23 mouse cellular contexts compared by ENCODE assay signal in the genomic region with DNA sequence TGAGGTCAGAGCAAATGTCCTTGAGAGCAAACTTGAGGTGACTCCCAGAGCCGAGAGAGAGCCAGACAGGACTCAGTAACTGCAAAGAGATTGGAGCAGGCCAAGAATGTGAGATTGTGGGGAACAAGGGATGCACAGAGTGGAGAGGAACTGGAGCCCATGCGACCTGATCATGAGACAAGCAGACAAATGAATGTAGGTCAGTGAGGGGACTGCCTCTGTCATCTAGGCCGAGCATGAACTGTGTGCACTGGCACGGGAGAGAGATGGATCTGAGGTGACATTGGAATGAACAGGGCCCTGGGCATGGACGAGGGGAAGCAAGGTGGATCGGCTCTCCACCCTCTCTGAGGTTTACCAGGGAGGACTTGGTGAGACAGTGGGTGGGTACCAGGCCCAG.
DNase-seq lines count a peak whose midpoint lies in the region; ATAC-seq lines count a peak whose summit lies in the region.
"Had no signal": no experiment of that assay in that cellular context is flagged by ENCODE, and none has a peak within 500 bp of the region (broad histone marks: within the 10 kb centered on the region; RNA-seq: fewer than 3 reads in every experiment).

No protein-coding gene starts in this region.

- DNase-seq in adrenal gland, adult 2 months: peak; percentile 19
- no peak for DNase-seq in adrenal gland, adult 8-10 months
- DNase-seq in retina, postnatal 1 day: peak; percentile 85
- DNase-seq: adrenal gland, postnatal 36 days; B cell, adult 2 months; cerebellum, adult 11-12 months; cerebellum, adult 2 months; cerebellum, adult 9-10 months; cerebellum, postnatal 10 days; cerebellum, postnatal 25 days; forebrain, postnatal 0 days had no signal

- no peaks in the 10 kb centered on the region for H3K4me1 ChIP-seq in heart, embryonic 12.5 days (replicated peaks)
- H3K4me1 ChIP-seq in heart, embryonic 11.5 days (ENCODE audit: control insufficient read depth, insufficient read depth, low read length): no peaks in the 10 kb centered on the region
- H3K4me1 ChIP-seq in megakaryocyte, embryonic 14.5 days: peaks cover 4% of the 10 kb centered on the region; the same call in 1 of the 2 replicates
- no peaks in the 10 kb centered on the region for H3K4me1 ChIP-seq in intestine, embryonic 16.5 days (ENCODE audit: control insufficient read depth, insufficient read depth, low read length)
- H3K4me1 ChIP-seq: embryonic facial prominence, embryonic 10.5 days; embryonic facial prominence, embryonic 12.5 days had no signal

- H3K27ac ChIP-seq in heart, embryonic 12.5 days (ENCODE audit: poor library complexity, severe bottlenecking): no peak overlapping the region
- H3K27ac ChIP-seq in heart, embryonic 11.5 days (ENCODE audit: low read depth, low read length): no peak overlapping the region
- no peak overlapping the region for H3K27ac ChIP-seq in intestine, embryonic 16.5 days (ENCODE audit: low read length)
- H3K27ac ChIP-seq: embryonic facial prominence, embryonic 10.5 days; embryonic facial prominence, embryonic 12.5 days; forebrain, embryonic 13.5 days; forebrain, embryonic 15.5 days had no signal

- no peak overlapping the region for H3K4me3 ChIP-seq in heart, embryonic 12.5 days
- H3K4me3 ChIP-seq in heart, embryonic 11.5 days (ENCODE audit: low read depth, low read length): no peak overlapping the region
- H3K4me3 ChIP-seq in megakaryocyte, embryonic 14.5 days (replicated peaks): peak overlapping the region; percentile 26
- H3K4me3 ChIP-seq in intestine, embryonic 16.5 days (ENCODE audit: low read length): no peak overlapping the region
- H3K4me3 ChIP-seq: embryonic facial prominence, embryonic 10.5 days; embryonic facial prominence, embryonic 12.5 days; forebrain, embryonic 13.5 days; forebrain, embryonic 15.5 days had no signal

- WGBS in heart, embryonic 12.5 days: 63% methylated on average over 6 of the region's 6 CpGs
- WGBS in heart, embryonic 11.5 days (ENCODE audit: insufficient replicate concordance): 73% methylated on average over 6 of the region's 6 CpGs
- whole genome bisulfite sequencing in intestine, embryonic 16.5 days: 75% methylated on average over 6 of the region's 6 CpGs

- no peaks in the 10 kb centered on the region for H3K36me3 ChIP-seq in heart, embryonic 12.5 days
- no peaks in the 10 kb centered on the region for H3K36me3 ChIP-seq in heart, embryonic 11.5 days (ENCODE audit: control insufficient read depth, insufficient read depth, low read length)
- H3K36me3 ChIP-seq in megakaryocyte, embryonic 14.5 days (replicated peaks; ENCODE audit: low read length): no peaks in the 10 kb centered on the region
- no peaks in the 10 kb centered on the region for H3K36me3 ChIP-seq in intestine, embryonic 16.5 days (ENCODE audit: control insufficient read depth, insufficient read depth, low read length)
- H3K36me3 ChIP-seq: embryonic facial prominence, embryonic 10.5 days; embryonic facial prominence, embryonic 12.5 days; forebrain, embryonic 15.5 days; G1E had no signal

- 0 out of 2 replicates have a peak, but pooled peaks have one; percentile 11 for ATAC-seq in heart, embryonic 12.5 days (ENCODE audit: insufficient number of reproducible peaks, low FRiP score)
- ATAC-seq in heart, embryonic 11.5 days (replicated peaks; ENCODE audit: insufficient number of reproducible peaks, low FRiP score, low TSS enrichment): no peak
- ATAC-seq in megakaryocyte, adult 5-6 weeks (ENCODE audit: poor library complexity, severe bottlenecking): no peak
- ATAC-seq in intestine, embryonic 16.5 days: no peak
- ATAC-seq: activated CD4-positive, CD25-positive, alpha-beta regulatory T cell, adult 4 months; CD4-positive, CD25-positive, alpha-beta regulatory T cell, adult 4 months; forebrain, embryonic 13.5 days; forebrain, embryonic 15.5 days; forebrain, postnatal 0 days had no signal

- no peak overlapping the region for H3K4me2 ChIP-seq in heart, embryonic 12.5 days
- no peak overlapping the region for H3K4me2 ChIP-seq in heart, embryonic 11.5 days
- no peak overlapping the region for H3K4me2 ChIP-seq in intestine, embryonic 16.5 days (ENCODE audit: low read depth, low read length)
- H3K4me2 ChIP-seq: embryonic facial prominence, embryonic 12.5 days; forebrain, embryonic 13.5 days; forebrain, embryonic 15.5 days had no signal

- no peak overlapping the region for H3K9ac ChIP-seq in heart, embryonic 12.5 days
- no peak overlapping the region for H3K9ac ChIP-seq in heart, embryonic 11.5 days (ENCODE audit: low read depth, low read length)
- H3K9ac ChIP-seq in intestine, embryonic 16.5 days (ENCODE audit: low read depth, low read length): no peak overlapping the region
- H3K9ac ChIP-seq: embryonic facial prominence, embryonic 12.5 days; forebrain, embryonic 13.5 days; forebrain, embryonic 15.5 days; forebrain, postnatal 0 days had no signal

- H3K9me3 ChIP-seq in heart, embryonic 12.5 days (replicated peaks): no peaks in the 10 kb centered on the region
- H3K9me3 ChIP-seq in heart, embryonic 11.5 days (replicated peaks; ENCODE audit: control insufficient read depth, low read length): no peaks in the 10 kb centered on the region
- H3K9me3 ChIP-seq in megakaryocyte, embryonic 14.5 days: no peaks in the 10 kb centered on the region
- H3K9me3 ChIP-seq in intestine, embryonic 16.5 days (ENCODE audit: control insufficient read depth, low read length): no peaks in the 10 kb centered on the region
- H3K9me3 ChIP-seq: embryonic facial prominence, embryonic 10.5 days; embryonic facial prominence, embryonic 12.5 days; forebrain, embryonic 13.5 days; forebrain, embryonic 15.5 days; G1E had no signal

- 0 out of 2 replicates have a peak, but pooled peaks cover 12% of the 10 kb centered on the region for H3K27me3 ChIP-seq in heart, embryonic 12.5 days (replicated peaks)
- 0 out of 2 replicates have a peak, but pooled peaks cover 7% of the 10 kb centered on the region for H3K27me3 ChIP-seq in heart, embryonic 11.5 days (ENCODE audit: control insufficient read depth, insufficient read depth, low read length)
- H3K27me3 ChIP-seq in megakaryocyte, embryonic 14.5 days (replicated peaks): peaks cover 55% of the 10 kb centered on the region
- no peaks in the 10 kb centered on the region for H3K27me3 ChIP-seq in intestine, embryonic 16.5 days (replicated peaks; ENCODE audit: control insufficient read depth, insufficient read depth, low read length)
- H3K27me3 ChIP-seq: embryonic facial prominence, embryonic 12.5 days; forebrain, embryonic 13.5 days; forebrain, embryonic 15.5 days had no signal
